Mouse (Mus musculus): ENCODE results near the gene Hk2.
"Not testable (repeated sequence)": the region's sequence is repeated elsewhere in the genome, so short reads cannot be mapped to it uniquely, and the experiment has no call there.

Gene Hk2

DNA sequence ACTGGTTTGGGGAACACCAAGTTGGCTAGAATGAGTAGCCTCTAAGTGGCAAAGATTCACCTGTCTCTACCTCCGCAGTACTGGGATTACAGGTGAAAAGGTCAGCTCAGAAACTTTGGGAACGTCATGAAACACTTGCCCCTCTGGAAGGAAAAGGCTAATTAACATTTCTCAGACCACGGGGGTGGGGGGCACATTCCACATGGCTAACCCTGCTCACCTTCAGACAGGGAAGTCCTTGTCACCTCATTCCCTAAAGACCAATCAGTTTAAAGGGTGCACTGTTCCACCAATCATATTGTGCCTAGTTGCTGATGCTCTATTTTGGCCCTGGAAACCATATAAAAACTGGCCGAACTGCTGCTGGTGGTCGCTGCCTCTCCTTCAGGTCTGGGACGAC is 73.0 kb downstream of the Hk2 start:
- in situ Hi-C loops (cut with MboI, MseI), result loop anchor here (10.0 kb wide), 1 partner anchor 586 kb away; no protein-coding TSS in a partner anchor

DNA sequence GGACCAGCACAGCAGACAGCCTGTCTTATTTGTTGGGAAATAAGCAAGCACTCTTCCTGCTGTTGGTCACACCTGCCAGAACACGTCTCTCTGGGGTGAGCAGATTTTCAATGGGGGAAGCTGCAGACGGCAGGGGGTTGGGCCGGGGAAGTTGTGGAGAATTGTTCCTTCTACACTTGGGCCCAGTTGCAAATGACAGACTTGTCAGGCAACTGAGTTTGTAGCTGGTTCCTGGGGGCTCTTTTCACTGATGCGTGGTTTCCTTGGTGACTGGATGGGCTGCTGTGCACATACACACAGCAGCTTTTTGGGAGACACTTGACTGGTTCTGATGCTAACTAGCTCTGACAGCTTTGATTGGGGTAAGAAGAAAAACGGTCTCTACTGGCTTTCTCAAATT is 74.4 kb downstream of the Hk2 start:
- in situ Hi-C loops (cut with MboI, MseI), result loop anchor here (5.0 to 10.0 kb wide), 2 partner anchors 43 to 585 kb away; no protein-coding TSS in a partner anchor

DNA sequence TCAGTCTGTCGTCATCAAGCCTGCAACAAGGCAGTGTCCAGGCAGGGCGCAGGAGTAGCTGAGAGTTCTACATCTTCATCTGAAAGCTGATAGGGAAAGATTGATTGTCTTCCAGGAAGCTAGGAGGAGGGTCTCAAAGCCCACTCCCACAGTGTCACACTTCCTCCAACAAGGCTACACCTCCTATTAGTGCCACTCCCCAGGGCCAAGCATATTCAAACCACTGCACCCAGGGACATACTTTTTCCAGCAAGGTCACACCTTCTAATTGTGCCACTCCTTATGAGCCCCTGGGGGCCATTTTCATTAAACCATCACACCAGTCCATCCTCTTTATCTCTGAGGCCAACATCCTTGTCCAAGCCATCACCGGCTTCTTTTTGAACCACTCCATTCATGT is 77.5 kb downstream of the Hk2 start:
- in situ Hi-C loops (cut with MboI, MseI), result loop anchor here (5.0 kb wide), 1 partner anchor 39 kb away; no protein-coding TSS in a partner anchor

DNA sequence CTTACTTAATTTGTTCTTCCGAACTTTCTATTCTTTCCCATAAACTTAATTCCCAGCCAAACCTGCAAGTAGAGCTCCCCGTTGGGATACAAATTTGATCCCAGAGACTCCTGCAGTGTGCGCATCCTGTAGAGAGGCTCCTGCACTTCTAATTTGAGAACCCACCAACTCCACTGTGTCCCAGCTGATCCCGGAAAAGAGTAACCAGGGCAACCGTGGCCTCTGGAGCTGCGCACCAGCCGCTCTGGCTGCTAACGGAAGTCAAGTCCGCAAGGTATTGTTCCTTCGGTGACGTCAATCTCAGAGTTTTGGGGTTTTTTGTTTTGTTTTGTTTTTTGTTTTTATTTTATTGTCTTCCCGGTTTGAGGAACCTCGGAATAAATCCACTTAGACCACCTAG is 79.6 kb downstream of the Hk2 start:
- in situ Hi-C loops (cut with MboI, MseI), result loop anchor here (5.0 kb wide), 1 partner anchor 37 kb away; no protein-coding TSS in a partner anchor

DNA sequence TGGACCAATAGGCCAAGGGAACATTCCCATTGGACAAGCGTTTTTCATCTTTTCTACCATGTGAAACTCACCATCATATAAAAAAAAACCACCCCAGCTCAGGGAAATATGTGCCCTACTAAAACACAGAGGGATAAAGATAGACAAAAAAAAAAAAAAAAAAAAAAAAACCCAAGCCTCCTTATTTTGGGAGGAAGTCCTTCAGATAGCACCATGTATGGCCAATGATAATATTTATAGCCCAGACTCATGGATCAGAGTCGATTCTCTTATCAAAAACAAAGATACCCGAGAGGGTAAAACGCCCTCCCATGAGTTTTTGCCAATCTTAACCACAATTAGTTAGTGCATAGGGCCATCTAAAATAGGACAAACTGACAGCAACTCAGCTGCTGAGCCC is 84.8 kb downstream of the Hk2 start:
- in situ Hi-C loops (cut with MboI, MseI), result no loop called here

DNA sequence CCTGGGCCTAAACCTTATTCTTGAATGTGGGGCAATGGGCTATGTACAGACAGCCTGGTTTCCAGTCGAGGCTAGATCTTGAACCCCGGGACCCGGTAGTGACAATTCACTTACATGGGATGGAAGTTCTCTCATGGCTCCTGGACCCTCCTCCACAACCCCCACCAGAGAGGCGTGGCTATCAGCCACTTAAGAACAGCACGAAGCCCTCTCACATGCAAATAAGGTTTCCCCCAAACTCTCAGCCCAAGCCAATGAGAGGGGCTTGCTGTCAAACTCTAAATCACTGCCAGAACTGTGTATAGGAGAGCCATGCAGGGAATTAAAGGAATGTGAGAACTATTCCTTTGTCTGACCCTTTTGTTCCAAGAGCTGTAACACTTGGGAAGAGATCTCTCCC is 85.7 kb downstream of the Hk2 start:
- in situ Hi-C loops (cut with MboI, MseI), result not testable (repeated sequence)

DNA sequence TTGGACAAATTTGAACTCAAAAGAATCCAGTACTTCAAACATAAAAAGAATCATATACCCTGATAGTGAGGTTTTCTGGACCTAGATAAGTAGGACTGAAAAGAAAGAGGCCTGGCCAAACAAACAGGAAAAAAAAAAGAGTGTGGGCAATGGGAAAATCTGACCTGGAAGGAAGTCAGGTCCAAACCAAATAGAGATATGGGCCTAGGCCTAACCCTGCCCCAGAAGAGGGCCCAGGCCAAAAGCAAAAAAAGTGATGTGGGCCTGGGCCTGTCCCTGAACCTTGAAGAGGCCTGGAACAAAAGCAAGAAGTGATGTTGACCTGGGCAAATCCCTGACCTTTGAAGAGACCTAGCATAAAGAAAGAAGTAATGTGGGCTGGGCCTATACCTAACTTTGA is 90.1 kb downstream of the Hk2 start:
- in situ Hi-C loops (cut with MboI, MseI), result no loop called here

GRCm38 (mm10) chr6:82679286-82679685 is 95.0 kb downstream of the Hk2 start:
- in situ Hi-C loops (cut with MboI, MseI), result not testable (repeated sequence)

GRCm38 (mm10) chr6:82677629-82678028 is 96.6 kb downstream of the Hk2 start:
- in situ Hi-C loops (cut with MboI, MseI), result not testable (repeated sequence)

Measured in regulatory T cell (primary cell).